Mouse (Mus musculus) hindbrain, postnatal 0 days (tissue): ENCODE data around the gene Myo1d. TPM values are rescaled to one million over a fixed set of nuclear protein-coding genes. Genes with fewer than 3 reads are reported as not detected.
"Not testable (repeated sequence)": the region's sequence is repeated elsewhere in the genome, so short reads cannot be mapped to it uniquely, and the experiment has no call there.

Experiments used
- ATAC-seq: fragments of 200-750 bp; cut with Nextera tagmentation; 2 replicates; pipeline ENCODE4 v1.8.0; 2017; ENCODE audit warnings: mild to moderate bottlenecking, moderate TSS enrichment, moderate library complexity
- DNase-seq: peaks from one replicate; pipeline ENCODE4 v3.0.0-alpha.2; 2015; ENCODE audit warnings: low spot score
- H3K27ac ChIP-seq: fragments of 300-500 bp; sonication (generic); 2 replicates; pipeline ENCODE4 v1.5.1; 2014; ENCODE audit warnings: mild to moderate bottlenecking
- H3K27me3 ChIP-seq: fragments of 300-500 bp; sonication (generic); 2 replicates; pipeline ENCODE4 v1.6.1; 2014; ENCODE audit warnings: low read length, mixed read lengths; ENCODE audit not compliant: insufficient read depth
- H3K36me3 ChIP-seq: fragments of 300-500 bp; sonication (generic); 2 replicates; pipeline ENCODE4 v1.6.1; 2014; ENCODE audit warnings: low read length, mixed read lengths; ENCODE audit not compliant: insufficient read depth
- H3K4me1 ChIP-seq: fragments of 300-500 bp; sonication (generic); 2 replicates; pipeline ENCODE4 v1.6.1; 2014; ENCODE audit warnings: antibody characterized with exemption, low read length, mixed read lengths; ENCODE audit not compliant: insufficient read depth
- H3K4me2 ChIP-seq: fragments of 300-500 bp; sonication (generic); 2 replicates; pipeline ENCODE4 v1.6.1; 2014; ENCODE audit warnings: low read depth, mild to moderate bottlenecking, low read length, moderate library complexity, mixed read lengths
- H3K4me3 ChIP-seq: fragments of 300-500 bp; sonication (generic); 2 replicates; pipeline ENCODE4 v1.5.1; 2014; ENCODE audit warnings: low read length
- H3K9ac ChIP-seq: fragments of 300-500 bp; sonication (generic); replicated peaks from 2 replicates; pipeline ENCODE4 v1.6.1; 2014; ENCODE audit warnings: mild to moderate bottlenecking, low read length, moderate library complexity, mixed read lengths
- H3K9me3 ChIP-seq: fragments of 300-500 bp; sonication (generic); 2 replicates; pipeline ENCODE4 v1.6.1; 2016; ENCODE audit warnings: low read length, mixed read lengths
- CTCF ChIP-seq: IDR thresholded peaks from 2 replicates; pipeline ENCODE4 v1.5.1; 2016; ENCODE audit warnings: antibody characterized with exemption, control low read depth, low read depth
- WGBS: fragments of 180-500 bp; shearing (Covaris S2); extraction: QIAGEN DNeasy Blood & Tissue Kit; methylation state at CpG from one replicate; pipeline ENCODE4 v1.1.7; 2014; 5-methylcytosine and 5-hydroxymethylcytosine counted together
- polyA plus RNA-seq: library from polyadenylated mRNA; unstranded; fragments of >200 nt; fragmentation: Nextera tagmentation; extraction: Ambion mirVana; gene quantifications from 2 replicates; pipeline ENCODE4 v1.2.1, GENCODE M21; 2015
- total RNA-seq: library from RNA; depleted of rRNA; stranded (reverse); fragments of >200 nt; gene quantifications from 2 replicates; pipeline ENCODE4 v1.2.3, GENCODE M21; 2014; rRNA removed

Myo1d gene
- total and polyA plus RNA-seq, 2 experiments from 2014 or later, result 1.8 to 2.6 TPM

DNA sequence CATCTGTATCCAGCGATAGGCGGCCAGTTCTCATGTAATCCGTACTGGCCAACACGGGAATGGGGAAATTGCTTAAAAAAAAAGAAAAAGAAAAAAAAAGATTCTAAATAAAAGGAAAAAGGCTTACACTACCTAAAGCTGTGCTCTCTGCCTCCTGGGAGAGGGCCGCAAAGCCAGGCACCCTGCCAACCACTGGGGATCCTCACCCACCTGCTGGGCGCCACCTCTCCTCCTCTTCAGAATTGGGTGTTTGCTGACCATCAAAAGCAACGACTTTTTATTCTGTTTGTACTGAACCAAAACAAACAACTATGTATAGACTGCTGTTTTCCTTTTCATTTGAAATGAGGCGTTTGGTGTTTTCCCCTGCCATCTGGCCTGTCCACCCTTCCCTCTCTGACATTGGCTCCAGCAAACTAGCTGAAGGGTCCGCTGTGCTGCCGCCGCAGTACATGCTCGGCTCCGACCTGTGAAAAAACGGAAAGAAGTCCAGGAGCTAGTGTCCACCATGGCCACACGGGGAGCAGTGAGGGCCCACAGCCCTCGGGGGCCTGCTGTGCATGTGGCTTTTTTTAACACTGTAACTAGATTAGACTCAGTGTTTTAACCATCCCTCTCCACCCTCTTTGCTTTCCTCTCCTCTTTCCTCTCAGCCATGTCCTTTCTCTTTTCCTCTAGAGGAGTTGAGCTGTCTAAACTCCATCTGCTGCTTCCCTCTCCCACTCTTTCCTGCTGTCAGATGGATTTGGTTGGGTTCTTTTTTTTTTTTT lies 307.8 kb downstream of the Myo1d start:
- Histone ChIP-seq H3K4me1 (no peaks in the 10 kb centered on the region), H3K27me3 (no peaks in the 10 kb centered on the region), H3K9ac (no peak overlapping the region), H3K9me3 (no peaks in the 10 kb centered on the region), H3K4me3 (no peak overlapping the region), H3K36me3 (peaks cover 24% of the 10 kb centered on the region), H3K4me2 (no peak overlapping the region), H3K27ac (peak overlapping the region; percentile 65)
- TF ChIP-seq CTCF, result 0 out of 2 replicates have a peak, but pooled peaks have one; percentile 12
- ATAC-seq (no peak), DNase-seq (no peak)
- WGBS, result 73% methylated on average over 16 of the region's 16 CpGs

DNA sequence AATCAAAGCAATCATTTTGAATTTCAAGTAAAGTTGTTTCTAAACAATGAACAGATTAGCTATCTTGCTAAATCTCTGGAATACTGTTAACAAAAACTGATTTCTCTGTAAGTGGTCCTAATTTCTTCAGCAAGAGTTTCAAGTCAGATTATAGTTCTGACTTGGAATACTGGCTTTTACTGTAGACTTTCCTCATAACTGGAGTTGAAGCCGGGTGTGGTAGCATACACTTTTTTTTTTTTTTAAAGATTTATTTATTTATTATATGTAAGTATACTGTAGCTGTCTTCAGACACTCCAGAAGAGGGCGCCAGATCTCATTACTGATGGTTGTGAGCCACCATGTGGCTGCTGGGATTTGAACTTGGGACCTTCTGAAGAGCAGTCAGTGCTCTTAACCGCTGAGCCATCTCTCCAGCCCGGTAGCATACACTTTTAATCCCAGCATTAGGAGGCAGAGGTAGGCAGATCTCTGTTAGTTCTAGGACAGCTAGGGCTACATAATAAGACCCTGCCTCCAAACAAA lies 316.2 kb downstream of the Myo1d start:
- H3K4me2 ChIP-seq, H3K9me3 ChIP-seq, ATAC-seq, H3K27me3 ChIP-seq, DNase-seq, H3K4me1 ChIP-seq, H3K27ac ChIP-seq, H3K9ac ChIP-seq, H3K4me3 ChIP-seq: not testable (repeated sequence)
- H3K36me3 ChIP-seq, result peaks cover 42% of the 10 kb centered on the region
- WGBS, result 94% methylated on average over 4 of the region's 4 CpGs

GRCm38 (mm10) chr11:80453198-80453597 lies 326.6 kb downstream of the Myo1d start:
- ATAC-seq (no peak), DNase-seq (no peak)
- 100% methylated on average over 1 of the region's 1 CpGs for WGBS
- no peaks in the 10 kb centered on the region for H3K9me3 ChIP-seq
- H3K4me3 ChIP-seq, result no peak overlapping the region
- H3K36me3 ChIP-seq, result peaks cover 12% of the 10 kb centered on the region; the same call in 1 of the 2 replicates
- no peak overlapping the region for H3K4me2 ChIP-seq
- H3K9ac ChIP-seq, result no peak overlapping the region
- TF ChIP-seq CTCF, result no peak
- no peaks in the 10 kb centered on the region for H3K4me1 ChIP-seq
- no peaks in the 10 kb centered on the region for H3K27me3 ChIP-seq
- no peak overlapping the region for H3K27ac ChIP-seq

GRCm38 (mm10) chr11:80452242-80452641 lies 327.6 kb downstream of the Myo1d start:
- no peaks in the 10 kb centered on the region for H3K9me3 ChIP-seq
- H3K9ac ChIP-seq, result no peak overlapping the region
- H3K4me2 ChIP-seq, result no peak overlapping the region
- no peak overlapping the region for H3K4me3 ChIP-seq
- H3K27me3 ChIP-seq, result no peaks in the 10 kb centered on the region
- DNase-seq, result no peak
- TF ChIP-seq CTCF, result no peak
- ATAC-seq, result no peak
- no peak overlapping the region for H3K27ac ChIP-seq
- no peaks in the 10 kb centered on the region for H3K4me1 ChIP-seq
- peaks cover 4% of the 10 kb centered on the region; the same call in 1 of the 2 replicates for H3K36me3 ChIP-seq
- WGBS, result 87% methylated on average over 3 of the region's 3 CpGs

GRCm38 (mm10) chr11:80449859-80450258 lies 330.0 kb downstream of the Myo1d start:
- H3K4me2 ChIP-seq, result no peak overlapping the region
- DNase-seq, result no peak
- no peaks in the 10 kb centered on the region for H3K4me1 ChIP-seq
- TF ChIP-seq CTCF, result 0 out of 2 replicates have a peak, but pooled peaks have one; percentile 16
- no peaks in the 10 kb centered on the region for H3K9me3 ChIP-seq
- peaks cover 12% of the 10 kb centered on the region for H3K36me3 ChIP-seq
- H3K4me3 ChIP-seq, result no peak overlapping the region
- H3K27ac ChIP-seq, result no peak overlapping the region
- WGBS, result 90% methylated on average over 2 of the region's 2 CpGs
- H3K27me3 ChIP-seq, result no peaks in the 10 kb centered on the region
- no peak overlapping the region for H3K9ac ChIP-seq
- ATAC-seq, result no peak

DNA sequence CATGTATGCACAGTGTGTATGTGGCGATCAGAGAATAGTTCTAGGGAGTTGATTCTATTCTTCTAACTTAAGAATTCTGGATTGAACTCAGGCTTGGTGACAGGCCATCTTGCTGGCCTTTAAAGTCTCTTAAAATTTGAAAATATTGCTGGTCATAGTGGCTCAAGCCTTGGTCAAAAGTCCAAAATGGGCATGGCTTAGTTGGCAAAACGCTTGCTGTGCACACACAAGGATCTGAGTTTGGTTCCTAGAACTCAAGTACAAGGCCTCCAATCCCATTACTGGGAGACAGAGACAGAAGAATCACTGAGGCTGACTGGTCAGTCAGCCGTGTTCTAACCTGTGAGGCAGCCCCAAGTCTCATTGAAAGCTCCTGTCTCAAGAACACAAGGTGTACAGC lies 332.9 kb downstream of the Myo1d start:
- DNase-seq, result no peak
- H3K27me3 ChIP-seq, result no peaks in the 10 kb centered on the region
- no peak for TF ChIP-seq CTCF
- no peaks in the 10 kb centered on the region for H3K9me3 ChIP-seq
- no peak overlapping the region for H3K27ac ChIP-seq
- ATAC-seq, result no peak
- H3K9ac ChIP-seq, result no peak overlapping the region
- H3K4me3 ChIP-seq, result no peak overlapping the region
- H3K4me2 ChIP-seq, result no peak overlapping the region
- H3K4me1 ChIP-seq, result no peaks in the 10 kb centered on the region
- WGBS, result 94% methylated on average over 3 of the region's 3 CpGs
- peaks cover 14% of the 10 kb centered on the region for H3K36me3 ChIP-seq

Other genes with a start within 250 kb of the Myo1d start
- gene Tmem98, start 30.1 kb upstream of the Myo1d start, total RNA-seq, result 19.8 and 23.0 TPM in 2 replicates
- gene Tmem98, start 30.1 kb upstream of the Myo1d start, polyA plus RNA-seq, result 20.0 and 20.6 TPM in 2 replicates
- gene Spaca3, start 78.3 kb upstream of the Myo1d start, total RNA-seq, result not detected in 2 replicates
- not detected in 2 replicates for gene Spaca3, start 78.3 kb upstream of the Myo1d start, polyA plus RNA-seq